Mouse (Mus musculus): ENCODE data around the gene Smc6. TPM values are rescaled to one million over a fixed set of nuclear protein-coding genes. Genes with fewer than 3 reads are reported as not detected.

Smc6 gene
- polyA plus RNA-seq, 1 experiment from 2014 or later, result 139 TPM

DNA sequence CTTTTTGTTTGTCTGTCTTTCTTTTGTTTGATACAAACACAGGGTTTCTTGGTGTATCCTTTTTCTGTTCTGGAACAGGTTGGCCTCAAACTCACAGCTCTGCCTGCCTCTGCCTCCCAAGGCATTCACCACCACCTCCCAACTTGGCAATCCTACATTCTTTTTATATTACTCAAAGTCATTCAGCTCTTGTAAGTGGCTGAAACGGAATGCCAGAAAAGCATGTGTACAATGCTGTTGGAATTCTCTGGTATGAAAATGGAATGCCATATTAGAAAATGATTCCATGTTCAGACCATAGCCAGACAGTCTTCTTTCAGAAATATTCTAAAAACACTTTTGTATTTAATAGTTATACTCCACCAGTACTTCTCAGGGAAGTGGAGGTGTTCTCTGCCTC is 7.5 kb downstream of the Smc6 start:
- Histone ChIP-seq H3K4me3 (ENCODE audit: low read length) (no peak overlapping the region), H3K36me3 (ENCODE audit: control insufficient read depth, insufficient read depth, low read length) (peaks cover 17% of the 10 kb centered on the region), H3K27me3 (ENCODE audit: control insufficient read depth, insufficient read depth, low read depth, low read length) (no peaks in the 10 kb centered on the region), H3K4me2 (ENCODE audit: low read depth, low read length) (no peak overlapping the region), H3K4me1 (replicated peaks; ENCODE audit: control insufficient read depth, insufficient read depth, low read length) (peaks cover 4% of the 10 kb centered on the region), H3K9ac (ENCODE audit: low read length) (no peak overlapping the region), H3K27ac (ENCODE audit: low read length) (no peak overlapping the region), H3K9me3 (ENCODE audit: control insufficient read depth, low read length) (no peaks in the 10 kb centered on the region)
- 50% methylated on average over 1 of the region's 1 CpGs for WGBS
- no peak for ATAC-seq (ENCODE audit: low read depth)

DNA sequence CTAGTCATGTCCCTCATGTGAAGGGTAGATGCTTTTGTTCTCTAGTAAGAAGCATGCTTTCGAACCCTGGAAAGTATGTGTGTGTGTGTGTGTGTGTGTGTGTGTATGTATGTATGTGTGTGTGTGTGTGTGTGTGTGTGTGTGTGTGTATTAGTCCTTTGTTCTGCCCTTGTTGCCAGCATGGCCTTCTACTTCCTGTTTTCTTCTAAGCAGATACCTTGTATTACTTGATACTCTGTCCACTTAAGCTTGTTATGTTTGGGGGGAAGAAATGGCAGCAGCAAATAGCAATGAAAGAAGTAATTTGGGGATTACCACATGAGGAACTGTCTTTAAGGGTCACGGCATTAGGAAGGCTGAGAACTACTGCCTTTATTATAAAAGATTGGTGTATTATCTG is 10.9 kb downstream of the Smc6 start:
- H3K36me3 ChIP-seq (ENCODE audit: control insufficient read depth, insufficient read depth, low read length), result peaks cover 30% of the 10 kb centered on the region
- no peak for ATAC-seq (ENCODE audit: low read depth)
- no peak overlapping the region for H3K4me2 ChIP-seq (ENCODE audit: low read depth, low read length)
- H3K27ac ChIP-seq (ENCODE audit: low read length), result no peak overlapping the region
- H3K9ac ChIP-seq (ENCODE audit: low read length), result no peak overlapping the region
- no peak overlapping the region for H3K4me3 ChIP-seq (ENCODE audit: low read length)
- WGBS, result 92% methylated on average over 2 of the region's 2 CpGs
- H3K27me3 ChIP-seq (ENCODE audit: control insufficient read depth, insufficient read depth, low read depth, low read length), result no peaks in the 10 kb centered on the region
- no peaks in the 10 kb centered on the region for H3K9me3 ChIP-seq (ENCODE audit: control insufficient read depth, low read length)
- H3K4me1 ChIP-seq (replicated peaks; ENCODE audit: control insufficient read depth, insufficient read depth, low read length), result no peaks in the 10 kb centered on the region

DNA sequence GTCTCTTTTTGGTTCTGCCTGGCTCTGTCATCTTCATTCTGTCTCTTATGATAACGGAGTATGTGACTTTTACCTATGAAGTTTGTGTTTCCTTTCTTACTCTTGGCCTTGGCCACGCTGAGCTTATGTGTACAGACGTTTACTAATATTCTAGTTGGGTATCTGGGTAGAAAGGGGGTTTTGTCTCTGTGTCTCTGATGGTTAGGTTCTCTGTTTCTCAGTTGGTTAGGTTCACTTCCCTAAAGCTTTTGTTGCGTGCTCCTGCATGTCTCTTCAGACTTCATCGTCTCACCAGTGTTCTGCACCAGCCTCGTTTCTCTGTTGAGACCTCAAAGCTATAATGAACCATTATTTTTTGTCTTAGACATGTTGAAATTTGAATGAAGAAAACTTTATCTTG is 11.5 kb downstream of the Smc6 start:
- WGBS, result 91% methylated on average over 6 of the region's 6 CpGs
- no peak for ATAC-seq (ENCODE audit: low read depth)
- Histone ChIP-seq H3K27me3 (ENCODE audit: control insufficient read depth, insufficient read depth, low read depth, low read length) (no peaks in the 10 kb centered on the region), H3K4me1 (replicated peaks; ENCODE audit: control insufficient read depth, insufficient read depth, low read length) (no peaks in the 10 kb centered on the region), H3K4me3 (ENCODE audit: low read length) (no peak overlapping the region), H3K27ac (ENCODE audit: low read length) (no peak overlapping the region), H3K9me3 (ENCODE audit: control insufficient read depth, low read length) (no peaks in the 10 kb centered on the region), H3K4me2 (ENCODE audit: low read depth, low read length) (no peak overlapping the region), H3K36me3 (ENCODE audit: control insufficient read depth, insufficient read depth, low read length) (peaks cover 29% of the 10 kb centered on the region), H3K9ac (ENCODE audit: low read length) (no peak overlapping the region)

DNA sequence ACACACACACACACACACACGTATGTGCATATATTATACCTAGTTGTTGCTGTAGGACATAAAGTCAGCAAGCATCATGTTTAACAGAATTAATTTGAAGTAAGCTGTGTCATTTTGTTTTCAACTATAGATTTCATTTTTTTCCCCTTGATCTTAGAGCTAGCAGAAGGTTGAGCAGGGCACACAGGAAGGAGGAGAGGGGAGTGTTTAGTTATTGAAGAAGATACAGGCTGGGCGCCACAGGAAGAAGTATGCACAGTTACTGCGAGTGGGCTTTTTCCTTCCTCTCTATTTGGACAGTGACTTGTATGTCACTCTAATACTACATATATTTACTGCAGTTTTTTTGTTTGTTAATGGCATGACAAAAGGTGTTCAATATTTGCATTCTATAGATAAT is 14.2 kb downstream of the Smc6 start:
- H3K27ac ChIP-seq (ENCODE audit: low read length), result no peak overlapping the region
- no peak overlapping the region for H3K4me3 ChIP-seq (ENCODE audit: low read length)
- no peak overlapping the region for H3K9ac ChIP-seq (ENCODE audit: low read length)
- H3K27me3 ChIP-seq (ENCODE audit: control insufficient read depth, insufficient read depth, low read depth, low read length), result no peaks in the 10 kb centered on the region
- 83% methylated on average over 3 of the region's 3 CpGs for whole genome bisulfite sequencing
- H3K36me3 ChIP-seq (ENCODE audit: control insufficient read depth, insufficient read depth, low read length), result peaks cover 27% of the 10 kb centered on the region
- no peaks in the 10 kb centered on the region for H3K4me1 ChIP-seq (replicated peaks; ENCODE audit: control insufficient read depth, insufficient read depth, low read length)
- ATAC-seq (ENCODE audit: low read depth), result no peak
- no peaks in the 10 kb centered on the region for H3K9me3 ChIP-seq (ENCODE audit: control insufficient read depth, low read length)
- H3K4me2 ChIP-seq (ENCODE audit: low read depth, low read length), result no peak overlapping the region

DNA sequence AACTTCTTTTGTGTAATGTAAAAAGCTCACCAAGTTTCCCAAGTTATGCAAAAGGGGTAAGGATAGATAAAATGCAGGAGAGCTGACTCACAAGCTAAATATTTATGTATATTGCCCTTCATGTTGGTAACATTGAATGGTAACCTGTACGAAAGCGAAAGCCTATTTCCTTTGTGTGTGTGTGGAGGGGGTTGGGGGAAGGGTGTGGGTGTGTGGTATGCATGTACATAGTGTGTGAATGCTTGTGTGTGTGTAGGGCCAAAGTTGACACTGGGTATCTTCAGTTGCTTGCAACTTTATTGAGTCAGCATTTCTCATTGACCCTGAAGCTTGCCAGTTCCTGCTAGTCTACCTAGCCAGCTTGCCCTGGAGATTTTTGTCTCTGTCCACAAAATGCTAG is 15.9 kb downstream of the Smc6 start:
- Histone ChIP-seq H3K9me3 (ENCODE audit: control insufficient read depth, low read length) (no peaks in the 10 kb centered on the region), H3K36me3 (ENCODE audit: control insufficient read depth, insufficient read depth, low read length) (peaks cover 35% of the 10 kb centered on the region), H3K9ac (ENCODE audit: low read length) (no peak overlapping the region), H3K4me2 (ENCODE audit: low read depth, low read length) (no peak overlapping the region), H3K4me1 (replicated peaks; ENCODE audit: control insufficient read depth, insufficient read depth, low read length) (no peaks in the 10 kb centered on the region), H3K27me3 (ENCODE audit: control insufficient read depth, insufficient read depth, low read depth, low read length) (no peaks in the 10 kb centered on the region), H3K4me3 (ENCODE audit: low read length) (no peak overlapping the region), H3K27ac (ENCODE audit: low read length) (no peak overlapping the region)
- no peak for ATAC-seq (ENCODE audit: low read depth)
- WGBS, result 93% methylated on average over 2 of the region's 2 CpGs

DNA sequence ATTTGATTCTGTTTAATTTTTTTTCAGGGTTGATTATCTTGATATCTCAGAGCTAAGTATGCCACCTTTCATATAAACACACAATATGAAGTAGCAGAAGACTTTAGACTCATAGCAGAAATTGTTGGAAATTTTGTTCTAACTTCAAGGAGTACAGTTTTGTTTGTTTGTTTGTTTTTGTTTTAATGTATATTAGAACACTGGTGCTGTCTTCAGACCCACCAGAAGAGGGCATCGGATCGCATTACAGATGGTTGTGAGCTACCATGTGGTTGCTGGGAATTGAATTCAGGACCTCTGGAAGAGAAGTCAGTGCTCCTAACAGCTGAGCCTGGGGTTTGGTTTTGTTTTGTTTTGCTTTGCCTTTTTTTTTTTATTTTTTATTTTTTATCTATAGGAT is 20.7 kb downstream of the Smc6 start:
- H3K4me1 ChIP-seq (replicated peaks; ENCODE audit: control insufficient read depth, insufficient read depth, low read length), result no peaks in the 10 kb centered on the region
- H3K27me3 ChIP-seq (ENCODE audit: control insufficient read depth, insufficient read depth, low read depth, low read length), result no peaks in the 10 kb centered on the region
- ATAC-seq (ENCODE audit: low read depth), result no peak
- H3K9me3 ChIP-seq (ENCODE audit: control insufficient read depth, low read length), result no peaks in the 10 kb centered on the region
- no peak overlapping the region for H3K27ac ChIP-seq (ENCODE audit: low read length)
- WGBS, result 85% methylated on average over 2 of the region's 2 CpGs
- H3K4me2 ChIP-seq (ENCODE audit: low read depth, low read length), result no peak overlapping the region
- H3K9ac ChIP-seq (ENCODE audit: low read length), result no peak overlapping the region
- H3K36me3 ChIP-seq (ENCODE audit: control insufficient read depth, insufficient read depth, low read length), result peaks cover 36% of the 10 kb centered on the region
- H3K4me3 ChIP-seq (ENCODE audit: low read length), result no peak overlapping the region

DNA sequence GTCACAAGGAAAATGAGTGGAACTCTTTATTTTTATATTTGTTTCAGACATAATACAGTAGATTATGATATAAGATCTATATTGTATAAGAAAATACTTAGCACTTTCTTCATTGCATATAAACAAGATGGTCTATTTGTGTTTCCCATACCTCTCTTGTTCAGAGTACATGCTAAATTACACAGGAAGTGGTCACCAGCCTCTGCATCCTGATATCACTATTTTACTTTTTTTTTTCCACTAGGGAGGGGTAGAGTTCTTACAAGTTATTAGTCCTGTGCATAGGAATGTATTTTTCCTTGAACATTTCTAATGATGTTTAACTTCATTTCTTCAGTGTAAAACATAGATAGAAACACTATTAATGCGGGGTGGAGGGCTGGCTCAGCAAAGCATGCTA is 35.2 kb downstream of the Smc6 start:
- Histone ChIP-seq H3K27me3 (ENCODE audit: control insufficient read depth, insufficient read depth, low read depth, low read length) (no peaks in the 10 kb centered on the region), H3K4me2 (ENCODE audit: low read depth, low read length) (no peak overlapping the region), H3K27ac (ENCODE audit: low read length) (no peak overlapping the region), H3K36me3 (ENCODE audit: control insufficient read depth, insufficient read depth, low read length) (peaks cover 27% of the 10 kb centered on the region), H3K4me3 (ENCODE audit: low read length) (no peak overlapping the region), H3K9ac (ENCODE audit: low read length) (no peak overlapping the region), H3K9me3 (ENCODE audit: control insufficient read depth, low read length) (no peaks in the 10 kb centered on the region), H3K4me1 (replicated peaks; ENCODE audit: control insufficient read depth, insufficient read depth, low read length) (no peaks in the 10 kb centered on the region)
- no peak for ATAC-seq (ENCODE audit: low read depth)
- WGBS, result 95% methylated on average over 1 of the region's 1 CpGs

DNA sequence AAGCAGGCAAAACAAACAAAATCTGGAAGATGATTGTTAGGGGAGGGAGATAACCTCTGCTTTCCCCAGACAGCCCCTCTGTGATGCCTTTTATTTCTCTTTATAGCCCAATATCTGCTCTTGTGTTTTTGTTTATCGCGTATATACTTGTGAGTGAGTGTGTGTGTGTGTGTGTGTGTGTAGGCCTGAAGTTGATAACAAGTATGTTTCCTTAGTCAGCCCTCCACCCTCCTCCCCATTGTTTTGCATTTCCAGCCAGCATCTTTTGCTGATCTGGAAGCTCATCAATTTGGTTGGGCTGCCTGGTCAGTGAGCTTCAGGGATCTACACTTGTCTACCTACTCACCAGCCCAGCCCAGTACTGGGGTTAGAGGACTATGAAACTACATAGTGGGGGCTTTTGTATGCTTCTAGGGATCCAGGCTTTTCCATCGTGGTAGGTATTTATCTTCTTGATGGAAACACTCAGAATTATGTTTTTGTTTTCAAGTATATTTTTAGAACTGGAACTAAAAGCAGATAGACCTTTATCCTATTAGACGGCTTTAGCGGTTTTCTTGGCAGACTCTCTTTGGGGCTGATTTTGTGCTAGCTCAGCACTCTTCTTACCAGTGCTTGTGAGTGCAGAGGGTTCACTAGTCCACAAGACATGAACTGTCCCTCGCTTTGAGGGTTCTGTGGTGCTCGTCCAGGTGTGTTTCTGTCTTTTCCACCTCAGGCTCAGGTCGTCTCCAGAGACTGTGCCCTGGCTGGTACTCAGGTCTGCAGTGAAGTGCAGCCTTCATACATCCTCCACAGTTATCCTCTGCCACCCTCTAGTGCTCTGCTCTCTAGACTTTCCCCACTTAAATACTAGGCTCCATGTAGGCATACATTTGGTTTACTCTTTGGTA is 41.3 kb downstream of the Smc6 start:
- no peaks in the 10 kb centered on the region for H3K9me3 ChIP-seq (ENCODE audit: control insufficient read depth, low read length)
- H3K4me3 ChIP-seq (ENCODE audit: low read length), result no peak overlapping the region
- no peaks in the 10 kb centered on the region for H3K27me3 ChIP-seq (ENCODE audit: control insufficient read depth, insufficient read depth, low read depth, low read length)
- ATAC-seq (ENCODE audit: low read depth), result no peak
- 71% methylated on average over 8 of the region's 8 CpGs for WGBS
- no peak overlapping the region for H3K27ac ChIP-seq (ENCODE audit: low read length)
- peaks cover 29% of the 10 kb centered on the region for H3K36me3 ChIP-seq (ENCODE audit: control insufficient read depth, insufficient read depth, low read length)
- no peak overlapping the region for H3K4me2 ChIP-seq (ENCODE audit: low read depth, low read length)
- no peak overlapping the region for H3K9ac ChIP-seq (ENCODE audit: low read length)
- no peaks in the 10 kb centered on the region for H3K4me1 ChIP-seq (replicated peaks; ENCODE audit: control insufficient read depth, insufficient read depth, low read length)

DNA sequence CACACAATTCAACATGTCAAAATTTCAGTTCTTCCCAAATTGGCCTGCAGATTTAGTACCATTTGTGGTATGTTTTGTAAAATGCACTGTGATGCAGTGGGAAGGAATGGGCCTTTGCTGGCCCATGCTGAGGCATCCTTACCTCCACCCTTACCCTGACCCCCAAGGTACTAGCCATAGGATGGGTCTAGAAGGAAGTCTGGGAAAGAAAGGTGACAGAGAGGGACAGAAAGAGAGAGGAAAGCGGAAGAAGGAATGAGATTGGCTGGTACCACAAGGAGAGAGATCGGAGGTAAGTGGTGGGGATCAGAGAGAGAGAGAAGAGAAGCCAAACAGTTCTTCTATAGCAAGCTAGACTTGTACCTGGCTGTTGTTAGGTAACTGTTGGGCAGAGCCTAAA is 45.4 kb downstream of the Smc6 start:
- no peak overlapping the region for H3K27ac ChIP-seq (ENCODE audit: low read length)
- H3K4me2 ChIP-seq (ENCODE audit: low read depth, low read length), result no peak overlapping the region
- no peak for ATAC-seq (ENCODE audit: low read depth)
- no peaks in the 10 kb centered on the region for H3K9me3 ChIP-seq (ENCODE audit: control insufficient read depth, low read length)
- peaks cover 28% of the 10 kb centered on the region for H3K36me3 ChIP-seq (ENCODE audit: control insufficient read depth, insufficient read depth, low read length)
- no peaks in the 10 kb centered on the region for H3K4me1 ChIP-seq (replicated peaks; ENCODE audit: control insufficient read depth, insufficient read depth, low read length)
- no peaks in the 10 kb centered on the region for H3K27me3 ChIP-seq (ENCODE audit: control insufficient read depth, insufficient read depth, low read depth, low read length)
- 98% methylated on average over 2 of the region's 2 CpGs for WGBS
- no peak overlapping the region for H3K4me3 ChIP-seq (ENCODE audit: low read length)
- H3K9ac ChIP-seq (ENCODE audit: low read length), result no peak overlapping the region

All from lung, embryonic 16.5 days (tissue).